In genomic region chr10:95416361-95416684, GRCm38 (mm10) we compare ENCODE assay signal across 8 mouse cellular contexts. TPM values are rescaled to one million over a fixed set of nuclear protein-coding genes. Genes with fewer than 3 reads are reported as not detected.
DNase-seq lines count a peak whose midpoint lies in the region; ATAC-seq and TF ChIP-seq lines count a peak whose summit lies in the region.

No protein-coding gene starts in this region.

- WGBS in heart, embryonic 15.5 days = under 1% methylated on average over 34 of the region's 34 CpGs
- WGBS in forebrain, postnatal 0 days = 2% methylated on average over 31 of the region's 34 CpGs
- WGBS in midbrain, embryonic 10.5 days = 1% methylated on average over 33 of the region's 34 CpGs

- TF ChIP-seq CTCF in G1E (IDR thresholded peaks at IDR 0.05; ENCODE audit: low read depth, low read length) = no peak
- TF ChIP-seq CTCF in forebrain, postnatal 0 days (IDR thresholded peaks at IDR 0.05; ENCODE audit: low read depth) = no peak

- H3K27me3 ChIP-seq in heart, embryonic 15.5 days = peaks cover 2% of the 10 kb centered on the region
- peaks cover 8% of the 10 kb centered on the region for H3K27me3 ChIP-seq in G1E (ENCODE audit: insufficient read depth, low read length)
- no peaks in the 10 kb centered on the region for H3K27me3 ChIP-seq in forebrain, postnatal 0 days (ENCODE audit: insufficient read depth, low read length)
- peaks cover 49% of the 10 kb centered on the region for H3K27me3 ChIP-seq in midbrain, embryonic 10.5 days (ENCODE audit: low read depth, poor library complexity, severe bottlenecking)

- H3K4me3 ChIP-seq in heart, embryonic 15.5 days = peak overlapping the region; percentile 87
- peak overlapping the region; percentile 88 for H3K4me3 ChIP-seq in G1E (ENCODE audit: low read depth, low read length)
- peak overlapping the region; percentile 85 for H3K4me3 ChIP-seq in forebrain, postnatal 0 days (ENCODE audit: low read depth, low read length)
- peak overlapping the region; percentile 82 for H3K4me3 ChIP-seq in midbrain, embryonic 10.5 days

- H3K4me1 ChIP-seq in heart, embryonic 15.5 days (replicated peaks) = peaks cover 25% of the 10 kb centered on the region
- peaks cover 37% of the 10 kb centered on the region for H3K4me1 ChIP-seq in G1E (ENCODE audit: insufficient read depth, low read depth, low read length)
- H3K4me1 ChIP-seq in forebrain, postnatal 0 days (ENCODE audit: insufficient read depth) = 0 out of 2 replicates have a peak, but pooled peaks cover 7% of the 10 kb centered on the region
- H3K4me1 ChIP-seq in midbrain, embryonic 10.5 days = peaks cover 42% of the 10 kb centered on the region

- H3K4me2 ChIP-seq in heart, embryonic 15.5 days = peak overlapping the region; percentile 98
- H3K4me2 ChIP-seq in forebrain, postnatal 0 days (ENCODE audit: low read depth) = peak overlapping the region; percentile 95

- H3K9me3 ChIP-seq in heart, embryonic 15.5 days (replicated peaks) = no peaks in the 10 kb centered on the region
- no peaks in the 10 kb centered on the region for H3K9me3 ChIP-seq in G1E (replicated peaks)
- H3K9me3 ChIP-seq in forebrain, postnatal 0 days (ENCODE audit: low read length) = no peaks in the 10 kb centered on the region
- H3K9me3 ChIP-seq in midbrain, embryonic 10.5 days (replicated peaks) = no peaks in the 10 kb centered on the region

- peak overlapping the region; percentile 87 for H3K9ac ChIP-seq in heart, embryonic 15.5 days
- peak overlapping the region; percentile 89 for H3K9ac ChIP-seq in forebrain, postnatal 0 days

- no peak for ATAC-seq in heart, embryonic 15.5 days (replicated peaks; ENCODE audit: insufficient number of reproducible peaks, insufficient read depth, low FRiP score, low read depth)
- ATAC-seq in G1E (ENCODE audit: extremely low read depth, insufficient number of reproducible peaks, low FRiP score, poor library complexity, severe bottlenecking) = no peak
- peak; percentile 12; the same call in 1 of the 2 replicates for ATAC-seq in forebrain, postnatal 0 days

- no peak for DNase-seq in heart, adult 9 months (ENCODE audit: low spot score in 2 of 2)
- no peak for DNase-seq in G1E (ENCODE audit: low spot score)
- no peak for DNase-seq in forebrain, postnatal 0 days
- no peak for DNase-seq in midbrain, embryonic 10.5 days (ENCODE audit: low spot score)
- DNase-seq in right cerebral cortex, postnatal 25 days = no peak
- DNase-seq in adrenal gland, adult 8-10 months = no peak
- no peak for DNase-seq in retina, embryonic 14.5 days (ENCODE audit: low spot score)

- 0 out of 2 replicates have a peak, but pooled peaks cover 5% of the 10 kb centered on the region for H3K36me3 ChIP-seq in heart, embryonic 15.5 days
- peaks cover 13% of the 10 kb centered on the region for H3K36me3 ChIP-seq in G1E (replicated peaks)
- no peaks in the 10 kb centered on the region; the same call in 1 of the 2 replicates for H3K36me3 ChIP-seq in forebrain, postnatal 0 days (ENCODE audit: insufficient read depth)
- no peaks in the 10 kb centered on the region for H3K36me3 ChIP-seq in midbrain, embryonic 10.5 days

- peak overlapping the region; percentile 93 for H3K27ac ChIP-seq in heart, embryonic 15.5 days
- H3K27ac ChIP-seq in forebrain, postnatal 0 days (ENCODE audit: low read depth, low read length) = peak overlapping the region; percentile 89
- peak overlapping the region; percentile 91 for H3K27ac ChIP-seq in midbrain, embryonic 10.5 days (replicated peaks)

RNA-seq across cellular contexts. Expression of gene Socs2, which starts 0.7 kb away (rescaled TPM):
- polyA plus RNA-seq in heart, embryonic 15.5 days (2015; fragmentation: Nextera tagmentation; extraction: Ambion mirVana) = 43.1 and 47.8 TPM in 2 replicates
- total RNA-seq in G1E (2014; fragmentation: Nextera tagmentation) = 202 TPM in 2 replicates
- 78.2 and 87.7 TPM in 2 replicates for total RNA-seq in G1E (2017)
- 136 and 149 TPM in 2 replicates for polyA plus RNA-seq in G1E (2012)
- total RNA-seq in forebrain, postnatal 0 days (2014; rRNA removed) = 80.7 and 93.0 TPM in 2 replicates
- 136 and 154 TPM in 2 replicates for polyA plus RNA-seq in forebrain, postnatal 0 days (2015; fragmentation: Nextera tagmentation; extraction: Ambion mirVana)
- polyA plus RNA-seq in midbrain, embryonic 10.5 days (2016; fragmentation: Nextera tagmentation; extraction: Ambion mirVana) = 27.9 and 30.4 TPM in 2 replicates
- 10 to 100 TPM; 10.6 to 56.8 (median 12.6) TPM for total RNA-seq in adrenal gland, adult 8-10 months (2022)
